Mouse (Mus musculus): ENCODE measurements around the gene Astn2. TPM values are rescaled to one million over a fixed set of nuclear protein-coding genes. Genes with fewer than 3 reads are reported as not detected.

The Astn2 gene
- total and polyA plus RNA-seq, 3 experiments = not detected

GRCm38 (mm10) chr4:66344632-66345031 is 59.8 kb downstream of the Astn2 start:
- no peak for DNase-seq (ENCODE audit: low read depth, low spot score)
- no peaks in the 10 kb centered on the region for H3K27me3 ChIP-seq (ENCODE audit: control insufficient read depth in 1 of 2, insufficient read depth in 2 of 2, low read length in 2 of 2)
- H3K9ac ChIP-seq (ENCODE audit: control insufficient read depth, low read depth, low read length, poor library complexity, severe bottlenecking) = no peak overlapping the region
- TF ChIP-seq MAFK (IDR thresholded peaks at IDR 0.05; ENCODE audit: borderline replicate concordance, low read depth, low read length) (no peak), KAT2A (conservative IDR thresholded peaks at IDR 0.05; ENCODE audit: low read depth, low read length) (no peak), POLR2AphosphoS5 (IDR thresholded peaks at IDR 0.05; ENCODE audit: borderline replicate concordance, low read depth, low read length) (no peak), MXI1 (IDR thresholded peaks at IDR 0.05; ENCODE audit: low read depth, low read length) (no peak), MYB (IDR thresholded peaks at IDR 0.05; ENCODE audit: low read depth, low read length) (no peak), HCFC1 (IDR thresholded peaks at IDR 0.05; ENCODE audit: low read depth, low read length) (no peak), ZNF384 (IDR thresholded peaks at IDR 0.05; ENCODE audit: low read depth, low read length) (no peak), CHD2 (IDR thresholded peaks at IDR 0.05; ENCODE audit: low read length) (no peak), MYC (IDR thresholded peaks at IDR 0.05; ENCODE audit: low read depth, low read length) (no peak), SMC3 (IDR thresholded peaks at IDR 0.05; ENCODE audit: low read depth, low read length) (no peak), ETS1 (IDR thresholded peaks at IDR 0.05; ENCODE audit: low read depth, low read length) (no peak), NELFE (IDR thresholded peaks at IDR 0.05; ENCODE audit: low read depth, low read length) (no peak)
- no peak overlapping the region for H3K27ac ChIP-seq (ENCODE audit: control insufficient read depth, low read depth, low read length)
- no peaks in the 10 kb centered on the region for H3K36me3 ChIP-seq (ENCODE audit: control insufficient read depth in 1 of 2, insufficient read depth in 2 of 2, low read length in 2 of 2)
- no peaks in the 10 kb centered on the region for H3K9me3 ChIP-seq (replicated peaks; ENCODE audit: insufficient read depth, low read length)
- no peaks in the 10 kb centered on the region for H3K79me2 ChIP-seq (ENCODE audit: control insufficient read depth, insufficient read depth, low read length, poor library complexity)
- no peaks in the 10 kb centered on the region for H3K4me1 ChIP-seq (ENCODE audit: control insufficient read depth in 1 of 2, insufficient read depth in 2 of 2, low read length in 2 of 2)
- no peak overlapping the region for H3K4me3 ChIP-seq (ENCODE audit: control insufficient read depth in 1 of 2, insufficient read depth in 1 of 2, low read depth in 2 of 2, low read length in 2 of 2)

DNA sequence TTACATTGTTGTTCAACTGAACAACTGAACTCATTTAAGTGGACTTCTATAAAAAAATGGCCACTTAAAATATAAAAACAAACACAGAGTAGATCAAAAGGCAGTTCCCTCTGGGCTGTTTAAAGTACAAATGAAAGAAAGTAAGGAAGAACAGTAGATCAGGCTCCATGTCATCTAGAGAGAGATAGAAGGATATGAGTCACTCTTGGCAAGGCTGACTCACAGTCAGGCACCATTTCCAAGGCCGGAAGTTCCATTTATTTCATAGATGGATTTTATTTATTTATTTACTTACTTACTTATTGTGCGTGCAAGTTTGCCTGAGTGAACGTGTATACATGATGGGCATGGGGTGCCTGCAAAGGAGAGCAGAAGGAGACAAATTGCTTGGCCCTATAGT is 67.0 kb downstream of the Astn2 start:
- Histone ChIP-seq H3K9me3 (replicated peaks; ENCODE audit: insufficient read depth, low read length) (no peaks in the 10 kb centered on the region), H3K4me1 (ENCODE audit: control insufficient read depth in 1 of 2, insufficient read depth in 2 of 2, low read length in 2 of 2) (no peaks in the 10 kb centered on the region), H3K9ac (ENCODE audit: control insufficient read depth, low read depth, low read length, poor library complexity, severe bottlenecking) (no peak overlapping the region), H3K36me3 (ENCODE audit: control insufficient read depth in 1 of 2, insufficient read depth in 2 of 2, low read length in 2 of 2) (no peaks in the 10 kb centered on the region), H3K27me3 (ENCODE audit: control insufficient read depth in 1 of 2, insufficient read depth in 2 of 2, low read length in 2 of 2) (no peaks in the 10 kb centered on the region), H3K4me3 (ENCODE audit: control insufficient read depth in 1 of 2, insufficient read depth in 1 of 2, low read depth in 2 of 2, low read length in 2 of 2) (no peak overlapping the region), H3K79me2 (ENCODE audit: control insufficient read depth, insufficient read depth, low read length, poor library complexity) (no peaks in the 10 kb centered on the region), H3K27ac (ENCODE audit: control insufficient read depth, low read depth, low read length) (no peak overlapping the region)
- no peak for TF ChIP-seq JUND (IDR thresholded peaks at IDR 0.05; ENCODE audit: low read depth, low read length)
- TF ChIP-seq CHD2 (IDR thresholded peaks at IDR 0.05; ENCODE audit: low read length) = no peak
- no peak for TF ChIP-seq USF2 (IDR thresholded peaks at IDR 0.05; ENCODE audit: borderline replicate concordance in 1 of 2, insufficient read depth in 1 of 2, low read depth in 1 of 2, low read length in 2 of 2)
- DNase-seq (ENCODE audit: low read depth, low spot score) = no peak

GRCm38 (mm10) chr4:66330600-66331285 is 73.7 kb downstream of the Astn2 start:
- H3K9me3 ChIP-seq (replicated peaks; ENCODE audit: insufficient read depth, low read length) = no peaks in the 10 kb centered on the region
- H3K36me3 ChIP-seq (ENCODE audit: control insufficient read depth in 1 of 2, insufficient read depth in 2 of 2, low read length in 2 of 2) = no peaks in the 10 kb centered on the region
- no peak overlapping the region for H3K9ac ChIP-seq (ENCODE audit: control insufficient read depth, low read depth, low read length, poor library complexity, severe bottlenecking)
- DNase-seq (ENCODE audit: low read depth, low spot score) = no peak
- no peaks in the 10 kb centered on the region for H3K79me2 ChIP-seq (ENCODE audit: control insufficient read depth, insufficient read depth, low read length, poor library complexity)
- H3K27ac ChIP-seq (ENCODE audit: control insufficient read depth, low read depth, low read length) = no peak overlapping the region
- H3K4me1 ChIP-seq (ENCODE audit: control insufficient read depth in 1 of 2, insufficient read depth in 2 of 2, low read length in 2 of 2) = no peaks in the 10 kb centered on the region
- TF ChIP-seq ZKSCAN1 (IDR thresholded peaks at IDR 0.05; ENCODE audit: low read depth, low read length) (no peak), TAL1 (IDR thresholded peaks at IDR 0.05; ENCODE audit: low read length) (no peak), MAFK (IDR thresholded peaks at IDR 0.05; ENCODE audit: borderline replicate concordance, low read depth, low read length) (no peak), CHD2 (IDR thresholded peaks at IDR 0.05; ENCODE audit: low read length) (no peak), TBP (IDR thresholded peaks at IDR 0.05; ENCODE audit: low read depth, low read length) (no peak), USF2 (IDR thresholded peaks at IDR 0.05; ENCODE audit: borderline replicate concordance in 1 of 2, insufficient read depth in 1 of 2, low read depth in 1 of 2, low read length in 2 of 2) (no peak)
- H3K4me3 ChIP-seq (ENCODE audit: control insufficient read depth in 1 of 2, insufficient read depth in 1 of 2, low read depth in 2 of 2, low read length in 2 of 2) = no peak overlapping the region
- no peaks in the 10 kb centered on the region for H3K27me3 ChIP-seq (ENCODE audit: control insufficient read depth in 1 of 2, insufficient read depth in 2 of 2, low read length in 2 of 2)

All from MEL (cell line).